Mouse (Mus musculus) CH12.LX (cell line): ENCODE results near the gene Olfr418.

Experiments
- ELF1 ChIP-seq: IDR thresholded peaks from 2 replicates; pipeline ENCODE4 v1.6.1; 2014; ENCODE audit warnings: low read depth, mild to moderate bottlenecking, inconsistent platforms, low read length, improper control_type of control experiment
- POLR2AphosphoS2 ChIP-seq: IDR thresholded peaks from 2 replicates; pipeline ENCODE4 v1.6.1; 2011; ENCODE audit warnings: low read depth, low read length, improper control_type of control experiment

- TF ChIP-seq POLR2AphosphoS2 (no peak), ELF1 (no peak)
Measured at GRCm38 (mm10) chr1:173249888-173250287, 15.9 kb upstream of the Olfr418 start.
